Mouse (Mus musculus): ENCODE data around the gene Igbp1b. TPM values are rescaled to one million over a fixed set of nuclear protein-coding genes. Genes with fewer than 3 reads are reported as not detected.

Gene Igbp1b
- polyA plus RNA-seq (2015; fragmentation: Nextera tagmentation; extraction: Ambion mirVana), result not detected in 2 replicates

DNA sequence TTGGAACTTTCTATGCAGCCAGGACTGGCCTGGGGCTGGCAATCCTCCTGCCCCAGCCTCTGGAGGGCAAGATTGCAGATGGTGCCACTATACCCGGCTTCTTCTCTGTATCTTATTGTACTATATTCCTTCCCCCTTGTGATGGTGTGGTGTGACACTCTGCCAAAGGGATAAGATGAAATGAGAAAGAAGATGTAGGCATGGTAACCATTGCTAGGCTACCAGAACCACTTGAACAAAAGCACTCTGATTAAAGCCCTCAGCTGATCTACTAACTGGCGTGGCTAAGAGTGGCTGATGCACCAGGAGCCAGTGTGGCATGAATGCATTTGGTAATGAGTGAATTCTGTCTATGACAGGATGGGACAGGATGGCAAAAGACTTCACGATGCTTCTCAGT lies at the start of gene Igbp1b:
TSS of gene Igbp1b (minus strand) at position 29 of the 400 bp plus-strand sequence.
- H3K9ac ChIP-seq (replicated peaks), result no peak within 1 kb of the TSS
- ATAC-seq (ENCODE audit: low FRiP score), result no peak
- H3K27me3 ChIP-seq (replicated peaks), result no peaks in the 10 kb centered on the region
- H3K4me2 ChIP-seq, result no peak within 1 kb of the TSS
- H3K9me3 ChIP-seq (replicated peaks), result no peaks in the 10 kb centered on the region
- H3K4me1 ChIP-seq, result no peaks in the 10 kb centered on the region
- no peak within 1 kb of the TSS for H3K4me3 ChIP-seq (replicated peaks)
- H3K27ac ChIP-seq (replicated peaks), result no peak within 1 kb of the TSS
- no peaks in the 10 kb centered on the region for H3K36me3 ChIP-seq
- WGBS, result 71% methylated on average over 3 of the region's 3 CpGs

DNA sequence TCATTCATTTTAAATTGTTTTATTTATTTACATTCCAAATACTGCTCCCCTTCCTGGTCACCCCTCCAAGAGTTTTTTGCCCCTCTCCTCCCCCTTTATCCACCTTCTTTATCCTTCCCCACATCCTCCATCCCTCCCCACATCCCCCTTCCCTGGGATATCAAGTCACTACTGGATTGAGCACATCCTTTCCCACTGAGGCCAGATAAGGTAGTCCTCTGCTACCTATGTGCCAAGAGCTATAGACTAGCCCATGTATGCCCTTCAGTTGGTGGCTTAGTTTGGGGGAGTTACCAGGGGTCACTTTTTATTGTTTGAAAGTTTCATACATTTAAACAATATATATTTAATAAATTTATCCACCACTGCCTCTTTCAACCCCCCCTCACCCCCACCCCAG lies 24.6 kb upstream of the Igbp1b start:
- no peaks in the 10 kb centered on the region for H3K9me3 ChIP-seq (replicated peaks)
- H3K9ac ChIP-seq (replicated peaks), result no peak overlapping the region
- no peak overlapping the region for H3K27ac ChIP-seq (replicated peaks)
- no peaks in the 10 kb centered on the region for H3K36me3 ChIP-seq
- H3K4me2 ChIP-seq, result no peak overlapping the region
- no peak overlapping the region for H3K4me3 ChIP-seq (replicated peaks)
- no peaks in the 10 kb centered on the region for H3K27me3 ChIP-seq (replicated peaks)
- no peaks in the 10 kb centered on the region for H3K4me1 ChIP-seq
- ATAC-seq (ENCODE audit: low FRiP score), result no peak

DNA sequence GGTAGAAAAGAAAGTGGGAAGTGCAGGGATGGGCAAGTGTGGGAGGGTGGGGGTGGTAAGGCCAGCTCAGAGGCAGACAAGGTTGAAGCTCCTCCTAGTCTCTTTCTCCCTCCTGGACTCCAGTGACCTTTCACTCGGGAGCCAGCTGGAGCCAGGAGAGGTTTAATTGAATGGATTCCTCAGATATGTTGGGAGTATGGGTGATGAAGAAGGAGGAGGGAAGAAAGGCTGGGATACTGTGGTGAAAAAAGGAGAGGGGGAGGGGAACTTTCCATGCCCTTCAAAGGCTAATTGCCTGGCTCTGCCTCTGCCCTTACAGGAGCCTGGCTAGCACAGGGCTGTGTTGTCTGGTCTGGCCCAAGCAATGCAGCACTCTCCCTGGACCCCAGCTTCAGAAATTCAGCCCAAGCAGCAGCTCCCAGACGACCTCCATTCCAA lies 14.4 kb upstream of the Igbp1b start:
- Histone ChIP-seq H3K4me1 (no peaks in the 10 kb centered on the region), H3K9me3 (replicated peaks) (no peaks in the 10 kb centered on the region), H3K9ac (replicated peaks) (no peak overlapping the region), H3K27me3 (replicated peaks) (no peaks in the 10 kb centered on the region), H3K4me3 (replicated peaks) (no peak overlapping the region), H3K36me3 (no peaks in the 10 kb centered on the region), H3K4me2 (no peak overlapping the region), H3K27ac (replicated peaks) (no peak overlapping the region)
- WGBS, result 13% methylated on average over 2 of the region's 2 CpGs
- ATAC-seq (ENCODE audit: low FRiP score), result no peak

DNA sequence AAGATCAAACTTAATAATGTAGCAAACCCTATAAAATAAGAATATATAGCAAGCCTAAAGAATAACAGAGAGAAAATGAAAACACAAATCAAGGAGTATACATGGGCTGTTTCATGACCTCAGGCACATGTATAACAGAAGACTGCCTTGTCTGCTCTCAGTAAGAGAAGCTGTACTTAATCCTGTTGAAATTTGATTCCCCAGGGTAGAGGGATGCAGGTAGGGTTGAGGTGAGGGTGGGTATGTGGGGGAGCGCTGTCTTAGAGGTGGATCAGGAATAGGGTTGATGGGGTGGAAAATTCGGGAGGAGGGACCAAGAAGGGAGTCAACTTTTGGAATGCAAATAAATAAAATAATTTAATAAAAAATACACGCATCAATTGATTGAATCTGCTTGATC lies 7.1 kb upstream of the Igbp1b start:
- Histone ChIP-seq H3K9ac (replicated peaks) (no peak overlapping the region), H3K27ac (replicated peaks) (no peak overlapping the region), H3K4me3 (replicated peaks) (no peak overlapping the region), H3K4me2 (no peak overlapping the region), H3K4me1 (no peaks in the 10 kb centered on the region), H3K9me3 (replicated peaks) (no peaks in the 10 kb centered on the region), H3K36me3 (no peaks in the 10 kb centered on the region), H3K27me3 (replicated peaks) (no peaks in the 10 kb centered on the region)
- WGBS, result 85% methylated on average over 3 of the region's 3 CpGs
- ATAC-seq (ENCODE audit: low FRiP score), result no peak

DNA sequence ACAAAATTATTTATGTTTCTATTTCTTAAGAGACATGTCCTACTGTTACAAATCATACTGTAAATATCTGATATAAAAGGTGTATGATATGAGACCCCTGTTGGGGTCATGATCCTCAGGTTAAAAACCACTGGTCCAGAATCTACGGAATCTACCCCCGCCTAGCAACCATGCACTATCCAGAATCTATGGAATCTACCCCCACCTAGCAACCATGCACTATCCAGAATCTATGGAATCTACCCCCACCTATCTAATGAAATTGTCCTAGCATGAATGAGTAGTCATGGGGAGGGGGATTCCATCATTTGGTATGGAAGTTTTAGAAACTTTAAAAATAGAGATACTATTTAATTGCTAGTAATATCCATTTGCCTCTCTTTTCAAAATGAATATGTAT lies 12.7 kb downstream of the Igbp1b start:
- ATAC-seq (ENCODE audit: low FRiP score), result no peak
- no peaks in the 10 kb centered on the region for H3K9me3 ChIP-seq (replicated peaks)
- H3K27ac ChIP-seq (replicated peaks), result no peak overlapping the region
- H3K4me2 ChIP-seq, result no peak overlapping the region
- H3K9ac ChIP-seq (replicated peaks), result no peak overlapping the region
- H3K4me3 ChIP-seq (replicated peaks), result no peak overlapping the region
- H3K36me3 ChIP-seq, result no peaks in the 10 kb centered on the region
- H3K27me3 ChIP-seq (replicated peaks), result no peaks in the 10 kb centered on the region
- WGBS, result 88% methylated on average over 2 of the region's 2 CpGs
- H3K4me1 ChIP-seq, result no peaks in the 10 kb centered on the region

DNA sequence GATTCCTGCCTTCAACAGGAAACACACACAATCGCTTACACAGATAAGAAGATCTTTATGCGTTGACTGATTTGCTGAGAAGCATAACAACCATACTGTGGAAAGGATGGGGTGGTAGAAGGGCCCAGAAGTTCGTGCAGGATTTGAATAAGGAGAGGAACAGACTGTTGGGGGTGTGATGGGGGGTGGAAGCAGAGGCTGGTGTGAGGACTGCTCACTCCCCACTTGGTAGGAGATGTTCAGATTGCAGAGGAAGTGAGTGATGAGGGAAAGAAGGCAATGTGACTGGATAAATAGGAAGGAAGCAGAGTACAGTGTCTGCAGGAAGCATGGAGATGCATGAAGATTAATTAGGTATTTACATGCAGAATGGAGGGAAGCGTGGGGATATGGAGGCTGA lies 19.0 kb downstream of the Igbp1b start:
- no peak overlapping the region for H3K4me2 ChIP-seq
- no peak overlapping the region for H3K9ac ChIP-seq (replicated peaks)
- H3K36me3 ChIP-seq, result no peaks in the 10 kb centered on the region
- no peaks in the 10 kb centered on the region for H3K4me1 ChIP-seq
- H3K27ac ChIP-seq (replicated peaks), result no peak overlapping the region
- H3K4me3 ChIP-seq (replicated peaks), result no peak overlapping the region
- no peaks in the 10 kb centered on the region for H3K9me3 ChIP-seq (replicated peaks)
- H3K27me3 ChIP-seq (replicated peaks), result no peaks in the 10 kb centered on the region
- WGBS, result 65% methylated on average over 4 of the region's 4 CpGs
- no peak for ATAC-seq (ENCODE audit: low FRiP score)

DNA sequence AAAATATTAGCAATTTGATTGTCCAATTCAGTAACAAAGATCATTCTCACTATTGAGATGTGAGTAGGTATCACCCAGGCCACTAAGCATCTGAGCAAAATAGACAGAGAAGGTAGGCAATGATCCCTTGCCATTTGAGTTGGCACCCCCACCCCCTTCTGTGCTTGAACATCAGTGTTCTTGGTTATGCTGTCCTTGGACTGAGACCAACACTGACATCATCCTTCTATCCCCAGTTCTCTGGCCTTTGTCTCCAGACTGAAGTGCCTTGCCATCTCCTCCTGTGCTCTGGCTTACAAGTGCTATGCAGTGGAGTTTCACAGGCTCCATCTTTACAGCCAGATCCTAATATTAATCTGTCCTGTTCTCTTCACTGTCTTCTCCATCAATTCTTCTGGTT lies 37.6 kb downstream of the Igbp1b start:
- ATAC-seq (ENCODE audit: low FRiP score), result no peak
- H3K27ac ChIP-seq (replicated peaks), result no peak overlapping the region
- H3K9me3 ChIP-seq (replicated peaks), result no peaks in the 10 kb centered on the region

DNA sequence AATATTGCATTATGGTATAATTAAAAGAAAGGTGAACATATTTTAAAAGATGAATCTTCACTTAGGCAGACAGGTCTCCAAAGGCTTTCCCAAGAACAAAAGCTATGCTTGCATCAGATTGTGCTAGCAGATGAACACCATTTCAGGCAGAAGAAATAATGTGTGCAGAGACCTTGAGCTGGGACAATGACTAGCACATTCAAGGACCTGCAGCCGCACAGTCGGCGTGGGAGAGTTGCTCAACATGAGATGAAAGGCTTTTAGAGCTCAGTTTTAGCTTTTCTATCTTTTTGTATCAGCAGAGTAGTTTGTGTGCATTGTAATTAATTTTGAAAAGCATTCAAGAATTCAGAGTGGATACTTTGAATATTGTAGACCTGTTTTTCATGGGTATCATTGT lies 39.9 kb downstream of the Igbp1b start:
- no peak overlapping the region for H3K27ac ChIP-seq (replicated peaks)
- H3K4me1 ChIP-seq, result no peaks in the 10 kb centered on the region
- H3K4me3 ChIP-seq (replicated peaks), result no peak overlapping the region
- no peak for ATAC-seq (ENCODE audit: low FRiP score)
- no peaks in the 10 kb centered on the region for H3K36me3 ChIP-seq
- no peak overlapping the region for H3K9ac ChIP-seq (replicated peaks)
- H3K9me3 ChIP-seq (replicated peaks), result no peaks in the 10 kb centered on the region
- no peak overlapping the region for H3K4me2 ChIP-seq
- whole genome bisulfite sequencing, result 92% methylated on average over 3 of the region's 3 CpGs
- no peaks in the 10 kb centered on the region for H3K27me3 ChIP-seq (replicated peaks)

More for the DNA sequence above, 37.6 kb downstream of the Igbp1b start:
- H3K36me3 ChIP-seq, result no peaks in the 10 kb centered on the region
- H3K4me2 ChIP-seq, result no peak overlapping the region
- no peak overlapping the region for H3K4me3 ChIP-seq (replicated peaks)
- H3K4me1 ChIP-seq, result no peaks in the 10 kb centered on the region
- H3K27me3 ChIP-seq (replicated peaks), result no peaks in the 10 kb centered on the region
- H3K9ac ChIP-seq (replicated peaks), result no peak overlapping the region

Other genes starting within 250 kb of the Igbp1b start
- gene Lmo3, start 76.6 kb downstream of the Igbp1b start, polyA plus RNA-seq (2015; fragmentation: Nextera tagmentation; extraction: Ambion mirVana), result 66.2 and 79.9 TPM in 2 replicates